Mouse (Mus musculus) heart, embryonic 12.5 days (tissue): ENCODE results near the gene Nosip. TPM values are rescaled to one million over a fixed set of nuclear protein-coding genes. Genes with fewer than 3 reads are reported as not detected.
"Not testable (repeated sequence)": the region's sequence is repeated elsewhere in the genome, so short reads cannot be mapped to it uniquely, and the experiment has no call there.

Source experiments
- ATAC-seq: fragments of 200-750 bp; cut with Nextera tagmentation; 2 replicates; pipeline ENCODE4 v1.8.0; 2017; ENCODE audit warnings: moderate TSS enrichment, moderate library complexity; ENCODE audit not compliant: insufficient number of reproducible peaks, low FRiP score
- H3K27ac ChIP-seq: fragments of 300-500 bp; sonication (generic); 2 replicates; pipeline ENCODE4 v1.5.1; 2016; ENCODE audit warnings: mild to moderate bottlenecking, moderate library complexity; ENCODE audit not compliant: poor library complexity, severe bottlenecking
- H3K27me3 ChIP-seq: fragments of 300-500 bp; sonication (generic); replicated peaks from 2 replicates; pipeline ENCODE4 v1.6.1; 2016; ENCODE audit warnings: mild to moderate bottlenecking, moderate library complexity
- H3K36me3 ChIP-seq: fragments of 300-500 bp; sonication (generic); 2 replicates; pipeline ENCODE4 v1.6.1; 2016; ENCODE audit warnings: mild to moderate bottlenecking, moderate library complexity
- H3K4me1 ChIP-seq: fragments of 300-500 bp; sonication (generic); replicated peaks from 2 replicates; pipeline ENCODE4 v1.6.1; 2016; ENCODE audit warnings: mild to moderate bottlenecking
- H3K4me2 ChIP-seq: fragments of 300-500 bp; sonication (generic); 2 replicates; pipeline ENCODE4 v1.6.1; 2016; ENCODE audit warnings: mild to moderate bottlenecking, moderate library complexity
- H3K4me3 ChIP-seq: fragments of 300-500 bp; sonication (generic); 2 replicates; pipeline ENCODE4 v1.5.1; 2016; ENCODE audit warnings: mild to moderate bottlenecking
- H3K9ac ChIP-seq: fragments of 300-500 bp; sonication (generic); 2 replicates; pipeline ENCODE4 v1.6.1; 2016; ENCODE audit warnings: mild to moderate bottlenecking, moderate library complexity
- H3K9me3 ChIP-seq: fragments of 300-500 bp; sonication (generic); replicated peaks from 2 replicates; pipeline ENCODE4 v1.6.1; 2016; ENCODE audit warnings: mild to moderate bottlenecking, moderate library complexity
- WGBS: fragments of 180-500 bp; shearing (Covaris S2); methylation state at CpG from one replicate; pipeline ENCODE4 v1.1.7; 2016; 5-methylcytosine and 5-hydroxymethylcytosine counted together
- polyA plus RNA-seq: library from polyadenylated mRNA; unstranded; fragments of >200 nt; fragmentation: Nextera tagmentation; extraction: Ambion mirVana; gene quantifications from 2 replicates; pipeline ENCODE4 v1.2.1, GENCODE M21; 2016

The Nosip gene
- polyA plus RNA-seq, 1 experiment from 2014 or later = 45.7 TPM

DNA sequence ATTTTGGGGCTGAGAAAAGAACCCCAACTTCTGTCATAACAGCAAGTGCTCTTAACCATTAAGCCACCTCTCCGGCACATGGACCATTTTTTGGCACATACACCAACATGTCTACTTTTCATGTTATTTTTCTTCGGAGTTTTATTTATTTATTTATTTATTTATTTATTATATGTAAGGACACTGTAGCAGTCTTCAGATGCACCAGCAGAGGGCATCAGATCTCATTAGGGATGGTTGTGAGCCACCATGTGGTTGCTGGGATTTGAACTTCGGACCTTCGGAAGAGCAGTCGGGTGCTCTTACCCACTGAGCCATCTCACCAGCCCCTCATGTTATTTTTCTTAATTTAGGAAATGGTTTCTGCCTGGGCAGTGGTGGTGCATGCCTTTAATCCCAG, 38.5 kb upstream of the Nosip start:
- not testable (repeated sequence) for ATAC-seq, H3K27ac ChIP-seq, H3K9me3 ChIP-seq, H3K4me2 ChIP-seq, H3K27me3 ChIP-seq, H3K4me3 ChIP-seq, H3K9ac ChIP-seq
- H3K4me1 ChIP-seq = peaks cover 16% of the 10 kb centered on the region
- peaks cover 36% of the 10 kb centered on the region for H3K36me3 ChIP-seq
- 77% methylated on average over 5 of the region's 5 CpGs for WGBS

DNA sequence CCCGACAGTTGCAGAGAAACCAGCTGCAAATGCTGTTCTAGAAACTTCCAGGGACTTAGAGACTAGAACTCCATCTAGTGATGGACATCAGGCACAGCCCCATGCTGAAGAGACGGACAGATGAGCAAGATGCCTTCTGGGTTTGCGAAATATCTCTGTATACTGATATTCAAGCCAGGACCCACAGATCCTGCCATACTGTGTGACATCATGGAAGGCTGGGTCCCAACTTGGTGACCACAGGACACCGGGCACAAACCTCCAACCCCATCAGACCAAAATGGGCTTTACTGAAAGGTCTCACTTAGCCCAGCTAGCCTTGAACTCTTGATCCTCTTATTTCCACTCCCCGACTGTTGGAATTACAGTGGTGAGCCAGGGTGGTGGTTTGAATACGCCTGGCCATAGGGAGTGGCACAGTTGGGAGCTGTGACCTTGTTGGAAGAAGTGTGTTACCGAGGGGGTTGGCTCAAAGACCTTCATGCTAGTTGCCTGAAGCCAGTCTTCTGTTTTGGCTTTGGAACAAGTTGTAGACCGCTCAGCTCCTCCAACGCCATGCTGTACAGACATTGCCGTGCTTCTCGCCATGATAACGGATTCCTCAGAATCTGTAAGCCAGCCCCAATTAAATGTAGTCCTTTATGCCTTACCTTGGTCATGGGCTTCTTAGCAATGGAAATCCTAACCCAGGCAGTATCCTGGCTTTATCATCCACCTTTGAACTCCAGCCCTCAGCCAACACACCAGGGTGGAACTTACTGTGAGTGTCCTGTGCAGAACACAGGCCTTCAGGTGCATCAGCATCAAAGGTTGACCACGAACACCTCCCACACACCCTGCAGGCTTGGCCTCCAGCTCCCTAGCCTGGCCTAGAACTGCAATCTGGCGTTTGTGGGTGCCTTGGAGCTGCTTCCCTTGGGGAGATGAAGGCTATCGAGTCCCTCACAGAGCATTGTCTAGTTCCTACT, 37.7 kb upstream of the Nosip start:
- no peak overlapping the region for H3K27ac ChIP-seq
- peaks cover 44% of the 10 kb centered on the region for H3K36me3 ChIP-seq
- no peaks in the 10 kb centered on the region for H3K9me3 ChIP-seq
- H3K9ac ChIP-seq = no peak overlapping the region
- H3K27me3 ChIP-seq = no peaks in the 10 kb centered on the region
- WGBS = 84% methylated on average over 15 of the region's 15 CpGs
- H3K4me1 ChIP-seq = peaks cover 7% of the 10 kb centered on the region
- H3K4me3 ChIP-seq = no peak overlapping the region
- no peak for ATAC-seq
- no peak overlapping the region for H3K4me2 ChIP-seq

DNA sequence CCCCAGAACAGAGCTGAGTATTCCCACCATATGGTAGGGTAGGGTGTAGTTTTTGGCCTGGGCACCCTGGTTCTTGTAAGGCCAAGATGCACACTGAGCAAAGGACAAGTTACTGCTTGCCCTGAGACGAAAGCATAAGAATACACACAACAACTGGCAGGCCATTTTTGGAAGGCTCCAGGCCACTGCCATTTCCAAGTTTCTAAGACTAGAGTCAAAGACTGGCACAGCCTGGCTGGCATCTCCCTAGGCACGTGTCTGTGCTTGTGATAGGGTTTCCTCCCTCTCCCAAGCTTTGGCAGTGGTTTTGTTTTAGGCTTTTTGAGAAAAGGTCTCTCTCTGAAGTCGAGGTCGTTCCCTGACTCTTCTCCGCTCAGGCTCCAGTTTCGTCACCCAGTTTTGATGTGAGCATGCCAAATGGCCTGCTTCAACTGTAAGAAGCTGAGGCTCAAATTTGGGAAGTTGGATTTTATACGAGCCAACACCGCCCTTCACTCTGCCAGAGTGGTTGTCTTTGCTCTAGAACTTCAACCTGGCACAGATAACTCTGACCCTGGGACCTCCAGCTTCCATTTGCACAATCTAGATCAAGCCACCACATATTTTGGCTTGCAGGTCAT, 36.5 kb upstream of the Nosip start:
- Histone ChIP-seq H3K27ac (no peak overlapping the region), H3K27me3 (no peaks in the 10 kb centered on the region), H3K4me1 (peaks cover 4% of the 10 kb centered on the region), H3K9me3 (no peaks in the 10 kb centered on the region), H3K36me3 (peaks cover 53% of the 10 kb centered on the region), H3K9ac (no peak overlapping the region), H3K4me3 (no peak overlapping the region), H3K4me2 (no peak overlapping the region)
- no peak for ATAC-seq
- 79% methylated on average over 8 of the region's 8 CpGs for WGBS

GRCm38 (mm10) chr7:45026256-45026655, 36.0 kb upstream of the Nosip start:
- no peaks in the 10 kb centered on the region for H3K9me3 ChIP-seq
- ATAC-seq = no peak
- peaks cover 4% of the 10 kb centered on the region for H3K4me1 ChIP-seq
- H3K4me3 ChIP-seq = no peak overlapping the region
- H3K9ac ChIP-seq = no peak overlapping the region
- peaks cover 53% of the 10 kb centered on the region for H3K36me3 ChIP-seq
- H3K4me2 ChIP-seq = no peak overlapping the region
- WGBS = 67% methylated on average over 2 of the region's 2 CpGs
- no peak overlapping the region for H3K27ac ChIP-seq
- H3K27me3 ChIP-seq = no peaks in the 10 kb centered on the region

DNA sequence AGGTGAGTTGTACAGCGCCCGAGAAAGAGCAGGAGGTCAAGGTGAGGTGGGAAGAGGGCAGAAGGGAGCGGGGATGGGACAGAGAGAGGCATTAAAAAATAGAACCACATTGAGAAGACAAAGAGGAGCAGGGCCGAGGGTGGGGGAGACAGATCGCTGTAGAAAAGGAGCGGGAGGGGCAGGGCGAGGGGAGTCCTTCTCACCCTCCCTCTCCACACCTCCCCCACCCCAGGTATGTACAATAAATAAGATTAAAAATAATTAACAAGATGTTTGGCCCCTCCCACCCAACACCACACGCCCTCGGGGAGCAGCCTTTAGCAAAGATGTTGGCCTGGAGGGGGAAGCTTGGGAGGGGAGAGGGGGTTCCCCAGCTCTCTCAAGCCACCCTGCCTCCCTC, 34.5 kb upstream of the Nosip start:
- no peak for ATAC-seq
- Histone ChIP-seq H3K9me3 (no peaks in the 10 kb centered on the region), H3K4me3 (no peak overlapping the region), H3K4me2 (no peak overlapping the region), H3K9ac (no peak overlapping the region), H3K27me3 (no peaks in the 10 kb centered on the region), H3K27ac (no peak overlapping the region), H3K4me1 (peaks cover 4% of the 10 kb centered on the region), H3K36me3 (peaks cover 64% of the 10 kb centered on the region)
- WGBS = 92% methylated on average over 9 of the region's 9 CpGs

- Histone ChIP-seq H3K9ac (no peak overlapping the region), H3K9me3 (no peaks in the 10 kb centered on the region), H3K36me3 (peaks cover 70% of the 10 kb centered on the region), H3K4me3 (no peak overlapping the region), H3K4me1 (peaks cover 4% of the 10 kb centered on the region), H3K27me3 (no peaks in the 10 kb centered on the region), H3K27ac (no peak overlapping the region), H3K4me2 (no peak overlapping the region)
- ATAC-seq = 0 out of 2 replicates have a peak, but pooled peaks have one; percentile 2
- 92% methylated on average over 11 of the region's 11 CpGs for WGBS
Measured at GRCm38 (mm10) chr7:45028351-45028750, 33.9 kb upstream of the Nosip start.

DNA sequence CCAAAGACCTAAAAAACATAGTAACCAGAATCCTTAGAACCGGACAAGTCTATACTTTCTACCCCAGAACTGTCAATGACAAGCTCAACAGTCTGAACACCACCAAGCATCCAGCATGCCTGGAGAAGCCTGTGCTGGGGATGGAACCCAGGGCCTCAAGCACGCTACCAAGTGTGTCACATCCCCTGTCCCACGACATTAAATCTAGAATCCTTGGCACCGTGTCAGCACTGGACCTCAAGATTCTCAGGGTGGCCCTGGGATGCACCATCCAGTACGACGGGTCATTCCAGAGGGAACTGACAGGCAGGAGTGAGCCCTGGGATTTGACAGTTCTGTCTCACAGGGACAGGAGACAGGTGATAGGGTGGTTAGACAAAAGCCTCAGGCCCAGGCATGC, 32.2 kb upstream of the Nosip start:
- Histone ChIP-seq H3K27me3 (no peaks in the 10 kb centered on the region), H3K4me1 (peaks cover 4% of the 10 kb centered on the region), H3K4me2 (no peak overlapping the region), H3K27ac (no peak overlapping the region), H3K36me3 (peaks cover 87% of the 10 kb centered on the region), H3K9me3 (no peaks in the 10 kb centered on the region), H3K9ac (no peak overlapping the region), H3K4me3 (no peak overlapping the region)
- WGBS = 89% methylated on average over 6 of the region's 6 CpGs
- no peak for ATAC-seq

DNA sequence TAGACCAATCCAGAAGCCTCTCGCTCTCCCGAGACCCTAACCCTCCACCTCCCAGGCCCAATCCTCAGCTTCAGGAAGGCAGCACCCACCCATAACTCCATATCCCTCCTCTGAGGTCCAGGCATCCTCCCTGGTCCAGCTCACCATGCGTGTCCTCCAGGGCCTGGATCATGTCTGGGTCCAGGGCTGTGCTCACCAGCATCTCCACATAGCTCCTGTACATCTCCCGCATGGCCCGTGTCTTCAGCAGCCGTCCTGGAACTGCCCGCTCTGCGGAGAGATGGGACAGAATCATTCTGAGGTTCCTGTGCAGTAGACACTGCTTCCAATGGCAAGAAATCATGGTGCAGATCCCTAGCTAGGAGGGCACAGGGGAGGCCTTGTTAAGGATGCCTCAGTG, 31.4 kb upstream of the Nosip start:
- Histone ChIP-seq H3K4me1 (peaks cover 4% of the 10 kb centered on the region), H3K4me3 (no peak overlapping the region), H3K36me3 (peaks cover 95% of the 10 kb centered on the region), H3K9me3 (no peaks in the 10 kb centered on the region), H3K27me3 (no peaks in the 10 kb centered on the region), H3K4me2 (no peak overlapping the region), H3K9ac (no peak overlapping the region), H3K27ac (no peak overlapping the region)
- WGBS = 93% methylated on average over 8 of the region's 8 CpGs
- no peak for ATAC-seq

GRCm38 (mm10) chr7:45033722-45034359, 28.4 kb upstream of the Nosip start:
- Histone ChIP-seq H3K4me1 (no peaks in the 10 kb centered on the region), H3K9me3 (no peaks in the 10 kb centered on the region), H3K9ac (no peak overlapping the region), H3K27me3 (no peaks in the 10 kb centered on the region), H3K4me3 (no peak overlapping the region), H3K36me3 (peaks cover 99% of the 10 kb centered on the region), H3K27ac (no peak overlapping the region), H3K4me2 (no peak overlapping the region)
- no peak for ATAC-seq
- WGBS = 93% methylated on average over 19 of the region's 19 CpGs

GRCm38 (mm10) chr7:45035631-45036030, 26.6 kb upstream of the Nosip start:
- Histone ChIP-seq H3K4me2 (no peak overlapping the region), H3K4me3 (no peak overlapping the region), H3K4me1 (no peaks in the 10 kb centered on the region), H3K9ac (no peak overlapping the region), H3K27ac (no peak overlapping the region), H3K27me3 (no peaks in the 10 kb centered on the region), H3K36me3 (peaks cover 99% of the 10 kb centered on the region), H3K9me3 (no peaks in the 10 kb centered on the region)
- no peak for ATAC-seq
- 95% methylated on average over 3 of the region's 3 CpGs for WGBS

- peaks cover 99% of the 10 kb centered on the region for H3K36me3 ChIP-seq
- H3K9me3 ChIP-seq = no peaks in the 10 kb centered on the region
- no peak overlapping the region for H3K4me2 ChIP-seq
- H3K27ac ChIP-seq = no peak overlapping the region
- no peak for ATAC-seq
- no peaks in the 10 kb centered on the region for H3K27me3 ChIP-seq
- WGBS = 89% methylated on average over 11 of the region's 11 CpGs
- H3K4me3 ChIP-seq = no peak overlapping the region
- H3K9ac ChIP-seq = no peak overlapping the region
- H3K4me1 ChIP-seq = no peaks in the 10 kb centered on the region
Measured at GRCm38 (mm10) chr7:45036702-45037101, 25.5 kb upstream of the Nosip start.
